Mouse (Mus musculus): ENCODE data around the gene Heca.

GRCm38 (mm10) chr10:17919032-17919431 is 28.8 kb downstream of the Heca start:
- TF ChIP-seq CTCF (conservative IDR thresholded peaks at IDR 0.05; ENCODE audit: low read length) (no peak), POU5F1 (IDR thresholded peaks at IDR 0.05; ENCODE audit: borderline replicate concordance, low read length) (no peak)

Measured in E14TG2a.4 (cell line).